Mouse (Mus musculus): ENCODE measurements around the gene B3gnt9. TPM values are rescaled to one million over a fixed set of nuclear protein-coding genes. Genes with fewer than 3 reads are reported as not detected.

B3gnt9 gene
- total and polyA plus RNA-seq, 3 experiments = 2.7 to 4.7 TPM; not detected in 1

DNA sequence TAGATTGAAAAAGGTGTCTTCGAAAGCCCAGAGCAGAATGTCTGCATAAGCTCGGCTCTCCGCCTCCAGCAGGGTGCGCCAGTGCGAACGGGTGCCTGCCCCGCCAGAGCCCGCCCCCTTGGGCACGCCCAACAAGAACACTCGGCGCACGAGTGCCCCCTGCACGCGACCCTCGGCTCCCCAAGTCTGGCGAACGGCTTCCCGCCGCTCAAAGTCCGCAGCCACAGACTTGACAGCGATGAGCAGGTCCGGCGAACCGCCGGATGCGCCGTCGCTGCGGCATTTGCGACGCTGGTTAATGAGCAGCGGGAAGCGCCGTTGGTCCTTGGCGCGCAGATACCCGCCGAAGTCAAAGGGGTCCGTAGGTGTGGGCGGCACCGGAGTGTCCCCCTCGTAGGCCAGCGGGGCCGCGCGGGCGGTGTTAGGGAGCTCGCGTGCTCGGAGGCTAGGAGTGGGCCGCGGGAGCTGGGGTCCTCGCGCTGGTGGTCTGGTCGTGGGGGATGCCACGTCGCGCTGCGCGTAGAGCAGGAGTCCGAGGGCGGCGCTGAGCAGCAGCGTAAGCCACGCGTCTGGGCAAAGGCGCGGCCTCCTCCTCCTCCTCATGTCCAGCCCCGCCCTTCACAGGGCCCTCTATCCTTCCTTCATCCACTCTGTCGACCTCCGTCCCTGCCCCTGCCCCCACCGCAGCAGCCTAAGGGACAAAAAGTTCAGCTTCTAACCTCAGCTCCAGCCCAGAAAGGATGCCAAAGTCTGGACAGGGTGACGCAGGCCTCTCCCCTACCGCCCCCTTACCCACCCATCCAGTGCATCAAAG, 594 bp downstream of the B3gnt9 start (continued):
- TF ChIP-seq USF1 (IDR thresholded peaks at IDR 0.05; ENCODE audit: low read depth, low read length) = no peak
- TF ChIP-seq RAD21 (IDR thresholded peaks at IDR 0.05; ENCODE audit: low read depth, low read length) = peak; percentile 36
- no peak for TF ChIP-seq MAFK (IDR thresholded peaks at IDR 0.05; ENCODE audit: borderline replicate concordance, low read depth, low read length)
- TF ChIP-seq ZNF384 (IDR thresholded peaks at IDR 0.05; ENCODE audit: low read depth, low read length) = no peak
- peak; percentile 73; the same call in 1 of the 2 replicates for TF ChIP-seq BHLHE40 (IDR thresholded peaks at IDR 0.05; ENCODE audit: borderline replicate concordance, low read depth, low read length)
- no peak for TF ChIP-seq RCOR1 (IDR thresholded peaks at IDR 0.05; ENCODE audit: low read depth, low read length)
- no peak for TF ChIP-seq TCF12 (IDR thresholded peaks at IDR 0.05; ENCODE audit: low read depth, low read length)
- TF ChIP-seq ZMIZ1 (IDR thresholded peaks at IDR 0.05; ENCODE audit: low read depth, low read length) = peak; percentile 52; the same call in 1 of the 2 replicates
- no peak; the same call in none of the 2 replicates for TF ChIP-seq NELFE (IDR thresholded peaks at IDR 0.05; ENCODE audit: low read depth, low read length)
- no peak for TF ChIP-seq CHD2 (IDR thresholded peaks at IDR 0.05; ENCODE audit: low read length)
- peak; percentile 61 for TF ChIP-seq HCFC1 (IDR thresholded peaks at IDR 0.05; ENCODE audit: low read depth, low read length)
- TF ChIP-seq E2F4 (IDR thresholded peaks at IDR 0.05; ENCODE audit: borderline replicate concordance, low read depth, low read length) = peak; percentile 55; the same call in 1 of the 2 replicates
- TF ChIP-seq POLR2A (IDR thresholded peaks at IDR 0.05; ENCODE audit: control insufficient read depth in 1 of 2, insufficient read depth in 1 of 2, low read depth in 1 of 2, low read length in 2 of 2, poor library complexity in 1 of 2) = peak in 1 of 2 experiments; percentile 56; a peak in 2 of 4 replicates
- peak; percentile 77 for TF ChIP-seq SMC3 (IDR thresholded peaks at IDR 0.05; ENCODE audit: low read depth, low read length)

DNA sequence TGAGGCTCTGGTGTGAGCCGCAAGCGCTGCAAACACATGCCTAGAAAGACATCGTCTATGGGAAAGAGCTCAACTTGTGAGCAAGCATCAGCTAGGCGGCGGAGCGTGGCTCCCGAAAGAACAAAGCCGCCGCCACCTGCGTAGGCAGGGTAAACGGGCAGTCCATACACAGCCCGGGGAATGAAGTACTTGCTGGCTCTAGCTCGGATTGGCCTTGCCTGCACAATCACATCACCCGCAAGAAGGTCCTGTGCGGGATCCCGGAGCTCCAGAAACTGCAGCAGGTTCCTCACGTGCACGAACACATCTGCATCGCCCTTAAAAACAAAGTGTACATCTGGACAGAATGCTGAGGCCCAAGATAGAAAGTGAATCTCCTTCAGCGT, 1.2 kb downstream of the B3gnt9 start:
- no peak overlapping the region for H3K27ac ChIP-seq (ENCODE audit: control insufficient read depth, low read depth, low read length)
- H3K79me2 ChIP-seq (ENCODE audit: control insufficient read depth, insufficient read depth, low read length, poor library complexity) = no peaks in the 10 kb centered on the region; the same call in 1 of the 2 replicates
- H3K4me1 ChIP-seq (ENCODE audit: control insufficient read depth in 1 of 2, insufficient read depth in 2 of 2, low read length in 2 of 2) = peaks cover 2 to 14% of the 10 kb centered on the region in 2 experiments; a peak in 3 of 4 replicates
- peaks cover 0 to 13% of the 10 kb centered on the region in 2 experiments; a peak in 3 of 4 replicates for H3K36me3 ChIP-seq (ENCODE audit: control insufficient read depth in 1 of 2, insufficient read depth in 2 of 2, low read length in 2 of 2)
- no peak overlapping the region for H3K9ac ChIP-seq (ENCODE audit: control insufficient read depth, low read depth, low read length, poor library complexity, severe bottlenecking)
- H3K4me3 ChIP-seq (ENCODE audit: control insufficient read depth in 1 of 2, insufficient read depth in 1 of 2, low read depth in 2 of 2, low read length in 2 of 2) = no peak overlapping the region
- no peaks in the 10 kb centered on the region for H3K9me3 ChIP-seq (replicated peaks; ENCODE audit: insufficient read depth, low read length)
- no peak for TF ChIP-seq CTCF (IDR thresholded peaks at IDR 0.05 in 2 of 3, conservative IDR thresholded peaks at IDR 0.05 in 1 of 3; ENCODE audit: control insufficient read depth in 1 of 3, insufficient read depth in 1 of 3, low read depth in 2 of 3, low read length in 3 of 3, poor library complexity in 1 of 3, severe bottlenecking in 1 of 3)
- TF ChIP-seq MAX (IDR thresholded peaks at IDR 0.05; ENCODE audit: low read length) = no peak
- no peak for TF ChIP-seq RAD21 (IDR thresholded peaks at IDR 0.05; ENCODE audit: low read depth, low read length)
- TF ChIP-seq TAL1 (IDR thresholded peaks at IDR 0.05; ENCODE audit: low read length) = no peak
- no peak for TF ChIP-seq TBP (IDR thresholded peaks at IDR 0.05; ENCODE audit: low read depth, low read length)
- TF ChIP-seq POLR2AphosphoS2 (IDR thresholded peaks at IDR 0.05; ENCODE audit: low read length) = no peak
- no peak for TF ChIP-seq JUND (IDR thresholded peaks at IDR 0.05; ENCODE audit: low read depth, low read length)
- TF ChIP-seq NRF1 (IDR thresholded peaks at IDR 0.05; ENCODE audit: insufficient read depth, low read depth, low read length, poor library complexity, severe bottlenecking) = no peak
- TF ChIP-seq KAT2A (conservative IDR thresholded peaks at IDR 0.05; ENCODE audit: low read depth, low read length) = no peak
- TF ChIP-seq ETS1 (IDR thresholded peaks at IDR 0.05; ENCODE audit: low read depth, low read length) = no peak
- no peak for TF ChIP-seq USF1 (IDR thresholded peaks at IDR 0.05; ENCODE audit: low read depth, low read length)
- no peak for TF ChIP-seq SMC3 (IDR thresholded peaks at IDR 0.05; ENCODE audit: low read depth, low read length)
- no peak for TF ChIP-seq CHD2 (IDR thresholded peaks at IDR 0.05; ENCODE audit: low read length)
- TF ChIP-seq MYC (IDR thresholded peaks at IDR 0.05; ENCODE audit: low read depth, low read length) = no peak
- TF ChIP-seq POLR2A (IDR thresholded peaks at IDR 0.05; ENCODE audit: control insufficient read depth in 1 of 2, insufficient read depth in 1 of 2, low read depth in 1 of 2, low read length in 2 of 2, poor library complexity in 1 of 2) = no peak
- no peak for TF ChIP-seq MEF2A (IDR thresholded peaks at IDR 0.05; ENCODE audit: extremely low read depth, insufficient replicate concordance, low read depth, low read length, poor library complexity, severe bottlenecking)
- no peak for TF ChIP-seq SIN3A (IDR thresholded peaks at IDR 0.05; ENCODE audit: low read length)
- TF ChIP-seq MAFK (IDR thresholded peaks at IDR 0.05; ENCODE audit: borderline replicate concordance, low read depth, low read length) = no peak
- TF ChIP-seq E2F4 (IDR thresholded peaks at IDR 0.05; ENCODE audit: borderline replicate concordance, low read depth, low read length) = no peak
- DNase-seq (ENCODE audit: low read depth, low spot score) = no peak
- H3K27me3 ChIP-seq (ENCODE audit: control insufficient read depth in 1 of 2, insufficient read depth in 2 of 2, low read length in 2 of 2) = no peaks in the 10 kb centered on the region

Data from MEL (cell line).